Mouse (Mus musculus) lung, postnatal 0 days (tissue): ENCODE measurements around the gene Gm614. TPM values are rescaled to one million over a fixed set of nuclear protein-coding genes. Genes with fewer than 3 reads are reported as not detected.
A peak's percentile ranks its signal among the peaks of the same experiment; 100 is the strongest.

Experiments used
- ATAC-seq: fragments of 200-750 bp; cut with Nextera tagmentation; 2 replicates; pipeline ENCODE4 v1.8.0; 2017; ENCODE audit warnings: moderate library complexity
- DNase-seq: peaks from one replicate; pipeline ENCODE4 v3.0.0-alpha.2; 2016; ENCODE audit warnings: low spot score
- H3K27ac ChIP-seq: fragments of 300-500 bp; sonication (generic); 2 replicates; pipeline ENCODE4 v1.5.1; 2014; ENCODE audit warnings: antibody characterized with exemption, mild to moderate bottlenecking, low read length, mixed read lengths
- H3K27me3 ChIP-seq: fragments of 300-500 bp; sonication (generic); replicated peaks from 2 replicates; pipeline ENCODE4 v1.6.1; 2014; ENCODE audit warnings: low read length, mixed read lengths; ENCODE audit not compliant: insufficient read depth
- H3K36me3 ChIP-seq: fragments of 300-500 bp; sonication (generic); 2 replicates; pipeline ENCODE4 v1.6.1; 2014; ENCODE audit warnings: low read length, mixed read lengths; ENCODE audit not compliant: insufficient read depth
- H3K4me1 ChIP-seq: fragments of 300-500 bp; sonication (generic); 2 replicates; pipeline ENCODE4 v1.6.1; 2014; ENCODE audit warnings: antibody characterized with exemption, low read depth, low read length, mixed read lengths; ENCODE audit not compliant: insufficient read depth
- H3K4me2 ChIP-seq: fragments of 300-500 bp; sonication (generic); replicated peaks from 2 replicates; pipeline ENCODE4 v1.6.1; 2014; ENCODE audit warnings: low read depth, mild to moderate bottlenecking, low read length, moderate library complexity, mixed read lengths
- H3K4me3 ChIP-seq: fragments of 300-500 bp; sonication (generic); 2 replicates; pipeline ENCODE4 v1.5.1; 2014; ENCODE audit warnings: low read depth, low read length
- H3K9ac ChIP-seq: fragments of 300-500 bp; sonication (generic); replicated peaks from 2 replicates; pipeline ENCODE4 v1.6.1; 2014; ENCODE audit warnings: low read depth, mild to moderate bottlenecking
- H3K9me3 ChIP-seq: fragments of 300-500 bp; sonication (generic); 2 replicates; pipeline ENCODE4 v1.6.1; 2016; ENCODE audit warnings: low read length, mixed read lengths
- CTCF ChIP-seq: IDR thresholded peaks from 2 replicates; pipeline ENCODE4 v1.5.1; 2016; ENCODE audit warnings: antibody characterized with exemption, mild to moderate bottlenecking
- EP300 ChIP-seq: IDR thresholded peaks from 2 replicates; pipeline ENCODE4 v1.6.1; 2016; ENCODE audit warnings: antibody characterized with exemption, mild to moderate bottlenecking, control low read depth
- WGBS: fragments of 180-500 bp; shearing (Covaris S2); extraction: QIAGEN DNeasy Blood & Tissue Kit; methylation state at CpG from one replicate; pipeline ENCODE4 v1.1.7; 2014; 5-methylcytosine and 5-hydroxymethylcytosine counted together
- polyA plus RNA-seq: library from polyadenylated mRNA; unstranded; fragments of >200 nt; fragmentation: Nextera tagmentation; extraction: Ambion mirVana; gene quantifications from 2 replicates; pipeline ENCODE4 v1.2.1, GENCODE M21; 2015

Gene Gm614
- polyA plus RNA-seq, 1 experiment from 2014 or later = 0.27 TPM

DNA sequence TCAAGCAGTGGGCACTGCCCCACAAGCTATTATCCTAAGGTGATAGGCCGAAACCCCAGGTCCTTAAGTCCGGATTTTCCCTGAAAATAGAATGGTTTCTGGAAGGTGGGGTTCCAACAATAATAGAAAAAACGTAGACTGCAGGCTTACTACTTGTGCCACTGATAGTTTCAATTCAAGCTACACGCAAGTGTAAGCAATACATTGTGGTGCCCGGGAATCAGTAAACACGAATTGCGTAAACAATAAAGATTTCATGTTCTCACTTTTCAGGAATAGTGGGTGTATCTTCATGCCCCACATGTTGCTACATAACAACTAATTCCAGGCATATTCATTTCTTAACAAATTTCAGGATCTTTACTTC lies 41.0 kb downstream of the Gm614 start:
- Histone ChIP-seq H3K27me3 (no peaks in the 10 kb centered on the region), H3K4me3 (peak overlapping the region; percentile 53), H3K4me1 (no peaks in the 10 kb centered on the region), H3K9me3 (no peaks in the 10 kb centered on the region), H3K4me2 (peak overlapping the region; percentile 54), H3K36me3 (no peaks in the 10 kb centered on the region), H3K9ac (no peak overlapping the region), H3K27ac (no peak overlapping the region)
- ATAC-seq (no peak; the same call in 1 of the 2 replicates), DNase-seq (no peak)
- no peak for TF ChIP-seq CTCF
- no peak; the same call in 1 of the 2 replicates for TF ChIP-seq EP300
- WGBS = 21% methylated on average over 7 of the region's 7 CpGs

DNA sequence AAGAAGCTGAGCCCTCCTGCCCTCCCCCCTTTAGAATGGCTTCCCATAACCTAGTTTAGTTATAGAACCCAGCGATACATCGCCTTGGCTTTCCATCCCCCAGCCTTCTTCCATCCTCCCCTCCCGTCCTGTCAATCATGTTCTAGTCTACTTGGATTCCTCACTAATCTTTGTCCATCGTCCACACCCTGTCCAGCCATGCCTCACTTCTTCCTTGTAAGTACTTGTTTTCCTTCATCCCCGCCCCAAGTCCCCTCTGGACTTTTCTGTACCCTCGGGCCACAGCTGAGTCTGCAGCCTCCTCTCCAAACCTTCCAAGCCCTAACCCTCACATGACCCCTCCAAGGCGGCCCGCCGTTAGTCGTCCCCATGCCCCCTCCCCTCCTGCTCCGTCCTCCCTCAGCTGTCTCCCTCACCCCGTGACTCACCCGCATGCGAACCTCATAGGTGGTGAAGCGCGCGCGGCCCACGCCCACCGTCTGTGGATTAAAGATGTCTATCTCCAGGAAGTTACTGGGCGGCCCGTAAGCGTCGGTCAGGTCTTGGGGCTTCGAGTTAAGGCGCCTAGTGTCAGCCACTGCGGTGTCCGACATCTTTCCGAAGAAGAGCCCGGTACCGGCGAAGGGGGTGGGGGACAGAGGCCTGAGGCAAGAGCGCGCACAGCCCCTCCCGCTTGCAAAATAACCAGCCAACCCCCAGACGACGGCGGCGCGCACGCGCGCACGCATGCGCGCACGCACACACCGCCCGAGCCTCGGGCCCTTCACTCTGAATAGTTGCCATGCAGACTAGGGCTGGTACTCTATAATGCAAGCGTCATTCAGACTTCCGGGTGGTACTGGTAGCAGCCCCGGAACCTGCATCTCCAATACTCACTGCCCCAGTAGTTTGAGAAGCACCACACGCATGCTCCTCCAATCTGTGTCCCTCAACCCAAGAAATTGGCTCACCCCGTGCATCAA lies 41.7 kb downstream of the Gm614 start, which contains the start of gene Snx12:
Gene Snx12, minus strand, starts transcription at position 730 of the 962 bp plus-strand sequence.
- ATAC-seq (peak; percentile 97), DNase-seq (peak; percentile 89)
- Histone ChIP-seq H3K4me3 (peak within 1 kb of the TSS; percentile 53), H3K27me3 (no peaks in the 10 kb centered on the region), H3K9ac (0 out of 2 replicates have a peak within 1 kb of the TSS, but pooled peaks have one; percentile 16), H3K36me3 (no peaks in the 10 kb centered on the region), H3K4me2 (peak within 1 kb of the TSS; percentile 54), H3K27ac (peak within 1 kb of the TSS; percentile 35), H3K9me3 (no peaks in the 10 kb centered on the region), H3K4me1 (no peaks in the 10 kb centered on the region)
- 16% methylated on average over 55 of the region's 55 CpGs for WGBS
- TF ChIP-seq CTCF = no peak
- no peak; the same call in 1 of the 2 replicates for TF ChIP-seq EP300

Other genes starting within 250 kb of the Gm614 start
- 0.14 TPM in 1 of 2 replicates, not detected in the other for gene Tex11, start 204.3 kb downstream of the Gm614 start, polyA plus RNA-seq
- 0.19 and 0.29 TPM in 2 replicates for gene Slc7a3, start 178.0 kb downstream of the Gm614 start, polyA plus RNA-seq
- gene Snx12, start 41.4 kb downstream of the Gm614 start, polyA plus RNA-seq = 30.7 and 35.4 TPM in 2 replicates
- 2.9 and 3.1 TPM in 2 replicates for gene Foxo4, start 9.5 kb downstream of the Gm614 start, polyA plus RNA-seq
- gene Il2rg, start 4.3 kb upstream of the Gm614 start, polyA plus RNA-seq = 58.3 and 59.1 TPM in 2 replicates
- gene Gm20489, start 5.0 kb upstream of the Gm614 start, polyA plus RNA-seq = not detected in 2 replicates
- gene Med12, start 10.0 kb upstream of the Gm614 start, polyA plus RNA-seq = 19.8 and 20.6 TPM in 2 replicates
- gene Nlgn3, start 35.2 kb upstream of the Gm614 start, polyA plus RNA-seq = 0.25 and 0.29 TPM in 2 replicates
- 1.6 and 2.0 TPM in 2 replicates for gene Gjb1, start 112.4 kb upstream of the Gm614 start, polyA plus RNA-seq
- gene Zmym3, start 156.9 kb upstream of the Gm614 start, polyA plus RNA-seq = 12.7 and 14.3 TPM in 2 replicates
- gene Nono, start 165.3 kb upstream of the Gm614 start, polyA plus RNA-seq = 117 and 131 TPM in 2 replicates
- gene Itgb1bp2, start 185.1 kb upstream of the Gm614 start, polyA plus RNA-seq = 2.3 and 3.0 TPM in 2 replicates